Mouse (Mus musculus) fibroblast of lung, adult 2 months (primary cell): ENCODE measurements around the gene Enpp5.

Experiments used
- DNase-seq: peaks from one replicate; pipeline ENCODE4 v3.0.0-alpha.2; 2011; ENCODE audit warnings: low read depth

Enpp5 gene

GRCm38 (mm10) chr17:44100486-44100885, 21.9 kb downstream of the Enpp5 start:
- no peak for DNase-seq

- no peak for DNase-seq
Observed at GRCm38 (mm10) chr17:44100906-44101305, 22.3 kb downstream of the Enpp5 start.

DNA sequence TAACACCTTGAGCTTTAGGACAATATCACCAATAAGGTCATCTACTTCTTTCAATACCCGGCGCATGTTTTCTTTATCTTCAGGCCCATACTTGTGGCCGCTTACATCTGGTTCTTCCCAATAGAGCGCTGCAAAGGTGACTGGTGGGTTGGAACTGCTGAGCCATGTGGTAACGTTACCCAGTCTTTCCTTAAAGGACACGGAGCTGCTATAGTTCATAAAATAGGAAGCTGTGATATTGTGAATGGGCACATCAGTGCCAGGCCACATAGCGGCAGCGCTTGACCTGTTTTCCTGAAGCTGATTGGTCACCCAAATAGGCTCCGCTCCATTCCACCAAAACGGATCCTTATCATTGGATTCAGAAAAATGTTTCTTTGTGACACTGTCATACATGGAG, 23.3 kb downstream of the Enpp5 start:
- no peak for DNase-seq

GRCm38 (mm10) chr17:44105287-44106138, 26.9 kb downstream of the Enpp5 start, which contains the start of gene Enpp4:
Gene Enpp4 (minus strand): TSS chr17:44105809.
- peak; percentile 61 for DNase-seq

GRCm38 (mm10) chr17:44108331-44108730, 29.7 kb downstream of the Enpp5 start:
- no peak for DNase-seq

- DNase-seq = no peak
Observed at GRCm38 (mm10) chr17:44116584-44116983, 38.0 kb downstream of the Enpp5 start.

DNA sequence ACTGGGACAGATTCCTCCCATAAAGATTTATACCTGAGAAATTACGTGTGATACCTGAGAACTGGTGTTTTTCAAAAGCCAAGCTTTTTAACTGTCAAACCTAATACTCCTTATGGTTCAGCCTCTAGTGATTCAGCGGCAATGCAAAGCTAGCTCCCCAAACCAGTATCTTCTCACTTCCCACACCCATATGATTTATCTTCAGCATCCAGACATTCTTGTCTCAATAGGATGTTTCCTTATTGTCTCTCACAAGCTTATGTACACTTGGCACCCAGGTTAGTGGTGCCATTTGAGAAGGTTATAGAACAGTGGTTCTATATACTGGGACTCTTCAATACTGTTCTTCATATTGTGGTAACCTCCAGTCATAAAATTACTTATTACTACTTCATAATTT, 39.1 kb downstream of the Enpp5 start:
- no peak for DNase-seq

DNA sequence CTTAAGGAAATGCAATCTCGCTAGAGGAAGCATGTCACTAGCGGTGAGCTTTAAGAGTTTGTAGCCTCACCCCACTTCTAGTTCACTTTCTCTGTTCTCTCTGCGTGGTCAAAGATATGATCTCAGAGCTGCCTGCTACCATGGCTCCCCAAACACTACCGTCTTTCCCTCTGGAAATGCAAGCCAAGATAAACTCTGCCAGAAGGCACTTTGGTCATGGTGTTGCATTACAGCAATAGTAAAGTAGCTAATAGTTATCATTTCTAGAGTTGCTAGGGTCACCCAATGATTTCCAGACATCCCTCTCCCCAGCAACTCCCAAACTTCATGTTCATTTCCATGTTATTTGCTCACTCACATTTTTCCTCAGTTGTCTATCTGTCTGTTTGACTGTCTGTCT, 39.6 kb downstream of the Enpp5 start:
- DNase-seq = no peak

DNA sequence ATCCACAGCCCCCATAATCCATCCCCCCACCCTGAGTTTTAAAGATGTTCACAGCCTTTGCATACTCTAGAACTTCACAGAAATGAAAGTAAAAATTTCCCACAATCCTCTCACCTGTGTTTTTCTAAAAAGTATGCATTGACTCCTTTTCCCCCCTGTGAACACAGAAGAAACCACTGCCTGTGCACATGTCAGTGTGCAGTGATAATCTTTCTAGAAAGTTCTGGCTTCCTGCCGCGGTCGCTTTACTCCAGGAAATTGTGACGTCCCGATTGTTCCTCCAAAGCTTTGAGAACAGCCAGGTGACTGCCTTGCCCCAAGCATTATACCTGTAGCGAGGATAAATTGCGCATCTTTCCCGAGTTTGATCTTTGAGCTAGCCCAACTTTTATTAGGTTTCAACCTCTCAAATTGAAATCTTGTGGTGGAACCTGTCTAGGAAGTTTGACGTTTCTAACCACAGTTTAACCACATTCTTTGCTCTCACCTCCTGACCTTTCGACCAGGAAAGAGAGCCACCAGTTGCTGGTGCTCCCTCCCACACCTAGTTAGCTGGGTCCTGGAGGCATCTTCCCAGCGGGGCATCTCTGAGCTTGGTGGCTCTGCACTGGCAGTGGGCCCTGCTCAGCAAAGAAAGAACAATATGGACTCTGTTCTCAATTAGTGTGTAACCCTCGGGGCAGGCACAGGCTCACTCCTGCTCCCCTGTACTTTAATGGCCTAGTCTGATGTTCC, 42.9 kb downstream of the Enpp5 start:
- DNase-seq = no peak

GRCm38 (mm10) chr17:44129092-44129750, 50.6 kb downstream of the Enpp5 start:
- DNase-seq = no peak

DNA sequence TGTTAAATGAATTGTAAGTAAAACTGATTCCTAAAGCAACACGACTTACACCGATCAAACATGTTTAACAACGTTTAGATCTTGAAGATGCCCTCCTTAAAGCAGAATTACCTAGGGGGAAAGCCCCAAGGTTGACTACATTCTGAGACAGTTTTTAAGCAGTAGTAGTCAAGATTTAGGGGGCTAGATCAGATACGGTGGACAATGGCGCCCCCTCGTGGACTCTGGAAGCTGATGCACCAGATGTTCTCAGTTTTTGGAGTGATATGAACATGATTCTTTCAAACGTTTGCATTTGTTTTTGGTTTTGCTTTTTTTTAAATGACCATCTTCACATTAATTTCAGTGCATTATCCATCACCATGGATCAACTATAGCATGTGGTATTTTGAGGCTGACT, 51.8 kb downstream of the Enpp5 start:
- DNase-seq = peak; percentile 36

GRCm38 (mm10) chr17:44134106-44134505, 55.5 kb downstream of the Enpp5 start:
- no peak for DNase-seq

DNA sequence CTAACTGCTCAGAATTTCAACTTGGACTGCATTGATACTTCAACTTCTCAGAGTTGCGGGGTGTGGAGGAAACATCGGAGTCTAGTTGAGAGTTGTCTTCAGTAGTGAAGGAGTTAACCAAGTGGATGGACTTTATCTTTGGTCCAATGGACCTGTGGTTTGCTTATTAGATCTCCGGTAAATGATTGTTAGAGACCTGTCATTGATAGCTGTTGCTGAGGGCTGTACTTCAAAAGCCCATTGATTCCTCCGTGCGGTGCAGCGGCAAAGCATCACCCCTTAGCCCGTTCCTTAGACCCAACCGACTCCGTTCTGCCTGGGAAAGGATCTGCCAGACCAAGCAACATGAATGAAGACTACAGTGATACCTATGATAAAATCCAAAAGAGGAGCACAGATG, 55.9 kb downstream of the Enpp5 start:
- no peak for DNase-seq

DNA sequence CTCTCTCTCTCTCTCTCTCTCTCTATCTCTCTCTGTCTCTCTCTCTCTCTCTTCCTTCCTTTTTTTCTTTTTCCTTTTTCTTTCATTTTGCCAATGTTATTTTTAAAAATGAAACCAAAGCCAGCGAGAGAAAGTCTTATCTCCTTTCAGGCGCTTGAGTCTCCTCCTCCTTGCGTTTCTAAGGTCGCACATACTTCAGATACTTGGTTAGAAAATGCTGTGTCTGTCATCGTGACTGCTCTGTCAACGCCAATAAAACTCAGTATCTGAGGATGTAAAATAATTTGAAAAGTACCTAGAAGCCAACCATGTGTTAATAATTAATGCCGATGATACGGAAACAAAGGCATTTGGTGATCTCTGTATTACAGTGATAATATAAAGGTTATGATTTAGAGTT, 57.4 kb downstream of the Enpp5 start:
- DNase-seq = no peak
